Mouse (Mus musculus) cerebellum, adult 2 months (tissue): ENCODE measurements around the gene Gsdma3. TPM values are rescaled to one million over a fixed set of nuclear protein-coding genes. Genes with fewer than 3 reads are reported as not detected.

Experiments used
- DNase-seq, 2 experiments: peaks; one replicate each; pipeline ENCODE4 v3.0.0; 2021
- H3K27ac ChIP-seq: fragments of 200-500 bp; 2 replicates; pipeline ENCODE4 v1.5.1; 2012; ENCODE audit warnings: low read length, control low read depth, inconsistent platforms; ENCODE audit not compliant: insufficient read depth
- H3K27me3 ChIP-seq: fragments of 200-500 bp; 2 replicates; pipeline ENCODE4 v1.6.1; 2012; ENCODE audit warnings: inconsistent platforms, mild to moderate bottlenecking, low read length, moderate library complexity; ENCODE audit not compliant: control insufficient read depth, insufficient read depth
- H3K4me1 ChIP-seq: fragments of 200-500 bp; 2 replicates; pipeline ENCODE4 v1.6.1; 2011; ENCODE audit warnings: low read length; ENCODE audit not compliant: control insufficient read depth, insufficient read depth
- H3K4me3 ChIP-seq: fragments of 200-500 bp; replicated peaks from 2 replicates; pipeline ENCODE3; 2011; ENCODE audit warnings: mild to moderate bottlenecking, low read depth, low read length, control low read depth; ENCODE audit not compliant: insufficient read depth
- CTCF ChIP-seq: fragments of 200-500 bp; IDR thresholded peaks from 2 replicates; pipeline ENCODE4 v1.5.1; 2011; ENCODE audit warnings: low read depth, mild to moderate bottlenecking, control low read depth, low read length, moderate library complexity, borderline replicate concordance; ENCODE audit not compliant: insufficient read depth
- POLR2A ChIP-seq: fragments of 200-500 bp; IDR thresholded peaks from 2 replicates; pipeline ENCODE4 v1.6.1; 2011; ENCODE audit warnings: low read length, control low read depth, borderline replicate concordance; ENCODE audit not compliant: insufficient read depth
- WGBS: fragments of 180-500 bp; shearing (Covaris S2); methylation state at CpG from one replicate; pipeline ENCODE4 v1.1.7; 2018; 5-methylcytosine and 5-hydroxymethylcytosine counted together
- polyA plus RNA-seq: library from polyadenylated mRNA; depleted of rRNA; stranded (reverse); fragments of >200 nt; gene quantifications from 2 replicates; pipeline ENCODE4 v1.2.3, GENCODE M21; 2012

Gsdma3 gene
- polyA plus RNA-seq, 1 experiment: not detected

- 23% methylated on average over 3 of the region's 3 CpGs for WGBS
- DNase-seq: no peak
- Histone ChIP-seq H3K4me3 (no peak overlapping the region), H3K27me3 (no peaks in the 10 kb centered on the region), H3K4me1 (peaks cover 13% of the 10 kb centered on the region), H3K27ac (no peak overlapping the region)
- TF ChIP-seq POLR2A (no peak), CTCF (no peak)
These were observed 42.6 kb upstream of the Gsdma3 start for GRCm38 (mm10) chr11:98583571-98583970.

- no peak for DNase-seq
- no peak overlapping the region for H3K27ac ChIP-seq
- no peaks in the 10 kb centered on the region for H3K27me3 ChIP-seq
- no peak overlapping the region for H3K4me3 ChIP-seq
- peaks cover 13% of the 10 kb centered on the region for H3K4me1 ChIP-seq
- no peak for TF ChIP-seq CTCF
- no peak for TF ChIP-seq POLR2A
- WGBS: 6% methylated on average over 1 of the region's 1 CpGs
These were observed 42.0 kb upstream of the Gsdma3 start for GRCm38 (mm10) chr11:98584146-98584545.

- WGBS: 88% methylated on average over 6 of the region's 6 CpGs
- Histone ChIP-seq H3K4me3 (no peak overlapping the region), H3K27me3 (no peaks in the 10 kb centered on the region), H3K27ac (no peak overlapping the region), H3K4me1 (peaks cover 13% of the 10 kb centered on the region)
- TF ChIP-seq POLR2A (no peak), CTCF (no peak)
- no peak for DNase-seq
These were observed 41.5 kb upstream of the Gsdma3 start for GRCm38 (mm10) chr11:98584629-98585177.

- DNase-seq: no peak
- TF ChIP-seq POLR2A: no peak
- WGBS: under 1% methylated on average over 22 of the region's 22 CpGs
- H3K27ac ChIP-seq: no peak overlapping the region
- H3K4me1 ChIP-seq: peaks cover 16% of the 10 kb centered on the region
- no peaks in the 10 kb centered on the region for H3K27me3 ChIP-seq
- H3K4me3 ChIP-seq: peak overlapping the region; percentile 88
These were observed 39.9 kb upstream of the Gsdma3 start for GRCm38 (mm10) chr11:98586087-98586891.

- peak within 1 kb of the TSS; percentile 59 for H3K27ac ChIP-seq
These were observed 39.1 kb upstream of the Gsdma3 start, which contains the start of gene Ormdl3 for GRCm38 (mm10) chr11:98586892-98587563. TSS of gene Ormdl3 (minus strand) at chr11:98587368.

GRCm38 (mm10) chr11:98587684-98588546, 38.2 kb upstream of the Gsdma3 start:
- no peaks in the 10 kb centered on the region for H3K27me3 ChIP-seq
- no peak overlapping the region; the same call in 1 of the 2 replicates for H3K27ac ChIP-seq
- TF ChIP-seq POLR2A (no peak), CTCF (no peak)
- DNase-seq: peak; percentile 49 to 57
- WGBS: 16% methylated on average over 20 of the region's 20 CpGs
- H3K4me3 ChIP-seq: peak overlapping the region; percentile 88
- peaks cover 19% of the 10 kb centered on the region for H3K4me1 ChIP-seq

More at GRCm38 (mm10) chr11:98586892-98587563, 39.1 kb upstream of the Gsdma3 start, which contains the start of gene Ormdl3:
- DNase-seq: peak; percentile 97 to 98
- peak; percentile 65; the same call in 1 of the 2 replicates for TF ChIP-seq POLR2A
- TF ChIP-seq CTCF: no peak
- WGBS: under 1% methylated on average over 49 of the region's 49 CpGs
- Histone ChIP-seq H3K4me1 (peaks cover 19% of the 10 kb centered on the region), H3K4me3 (peak within 1 kb of the TSS; percentile 88), H3K27me3 (no peaks in the 10 kb centered on the region)

GRCm38 (mm10) chr11:98588833-98589281, 37.3 kb upstream of the Gsdma3 start:
- no peaks in the 10 kb centered on the region for H3K27me3 ChIP-seq
- DNase-seq: no peak
- H3K27ac ChIP-seq: no peak overlapping the region
- TF ChIP-seq CTCF: no peak
- no peak for TF ChIP-seq POLR2A
- 64% methylated on average over 6 of the region's 6 CpGs for WGBS
- peaks cover 19% of the 10 kb centered on the region for H3K4me1 ChIP-seq
- no peak overlapping the region for H3K4me3 ChIP-seq
